Mouse (Mus musculus) embryonic fibroblast, embryonic 13.5 days (primary cell): ENCODE measurements around the gene Prrg2.

Experiments
- CTCF ChIP-seq: IDR thresholded peaks from 2 replicates; pipeline ENCODE4 v1.5.1; 2011; ENCODE audit warnings: mild to moderate bottlenecking, control low read depth, low read length, moderate library complexity, borderline replicate concordance; ENCODE audit not compliant: insufficient read depth
- POLR2A ChIP-seq: IDR thresholded peaks from 2 replicates; pipeline ENCODE4 v1.6.1; 2011; ENCODE audit warnings: low read depth, mild to moderate bottlenecking, control low read depth, low read length, moderate library complexity

DNA sequence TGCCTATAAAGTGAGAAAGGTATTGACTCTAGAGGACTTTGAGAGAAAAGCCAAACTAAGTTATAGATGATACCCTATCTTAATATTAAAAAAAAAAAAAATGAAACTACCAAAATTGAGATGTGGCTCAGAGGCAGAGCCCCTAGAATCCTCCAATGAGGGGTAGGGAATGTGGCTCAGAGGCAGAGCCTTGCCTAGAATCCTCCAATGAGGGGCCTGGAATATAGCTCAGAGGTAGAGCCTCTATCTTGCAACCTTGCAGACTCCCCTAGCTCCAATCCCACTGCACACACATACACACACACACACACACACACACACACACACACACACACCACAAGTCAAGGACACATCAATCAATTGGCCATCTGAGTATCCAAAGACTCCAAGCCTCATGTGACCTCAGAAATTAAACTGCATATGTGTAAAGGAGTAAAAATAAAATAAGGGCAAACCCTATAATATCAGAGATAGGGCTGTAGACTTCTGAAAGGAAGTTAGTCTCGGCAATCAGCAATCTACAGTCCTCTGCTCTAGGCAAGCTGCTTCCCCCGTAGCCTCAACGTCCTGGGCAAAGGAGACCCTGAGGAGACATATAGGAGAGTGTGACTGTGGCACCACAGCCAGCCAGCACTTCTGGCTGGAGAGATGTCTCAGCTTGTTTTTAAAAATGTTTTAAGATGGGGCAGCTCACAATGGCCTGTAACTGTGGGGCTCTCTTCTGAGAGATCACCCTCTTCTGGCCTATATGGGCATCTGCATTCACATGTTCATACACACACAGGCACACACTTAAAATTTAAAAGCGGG is 4.9 kb upstream of the Prrg2 start:
- TF ChIP-seq POLR2A (no peak), CTCF (no peak)
